Mouse (Mus musculus) thymus, adult 18-20 months (tissue): ENCODE results near the gene Cfap46.
A peak's percentile ranks its signal among the peaks of the same experiment; 100 is the strongest.

Experiments
- DNase-seq, 2 experiments: peaks; one replicate each; pipeline ENCODE4 v3.0.0; 2022; ENCODE audit warnings: mixed read lengths in 2 of 2

The Cfap46 gene

GRCm38 (mm10) chr7:139683706-139684552, at the start of gene Cfap46:
Cfap46 (minus strand) TSS chr7:139683817.
- peak; percentile 57 to 58 for DNase-seq

GRCm38 (mm10) chr7:139731276-139731696, 47.7 kb upstream of the Cfap46 start:
- no peak for DNase-seq

- no peak for DNase-seq
Measured at GRCm38 (mm10) chr7:139727072-139727471, 43.5 kb upstream of the Cfap46 start.

GRCm38 (mm10) chr7:139725641-139726040, 42.0 kb upstream of the Cfap46 start:
- DNase-seq: no peak

GRCm38 (mm10) chr7:139723986-139724385, 40.4 kb upstream of the Cfap46 start:
- no peak for DNase-seq

- no peak for DNase-seq
Measured at GRCm38 (mm10) chr7:139721196-139721595, 37.6 kb upstream of the Cfap46 start.

- no peak for DNase-seq
Measured at GRCm38 (mm10) chr7:139717781-139718180, 34.2 kb upstream of the Cfap46 start.

- DNase-seq: no peak
Measured at GRCm38 (mm10) chr7:139711821-139712220, 28.2 kb upstream of the Cfap46 start.

- DNase-seq: no peak
Measured at GRCm38 (mm10) chr7:139706411-139707120, 22.9 kb upstream of the Cfap46 start.

- DNase-seq: no peak
Measured at GRCm38 (mm10) chr7:139705781-139706180, 22.2 kb upstream of the Cfap46 start.

- DNase-seq: no peak
Measured at GRCm38 (mm10) chr7:139705081-139705480, 21.5 kb upstream of the Cfap46 start.

GRCm38 (mm10) chr7:139703826-139704199, 20.2 kb upstream of the Cfap46 start:
- DNase-seq: no peak

- DNase-seq: no peak
Measured at GRCm38 (mm10) chr7:139703146-139703825, 19.7 kb upstream of the Cfap46 start.

GRCm38 (mm10) chr7:139701651-139702301, 18.2 kb upstream of the Cfap46 start:
- DNase-seq: no peak

- no peak for DNase-seq
Measured at GRCm38 (mm10) chr7:139692641-139693294, 9.2 kb upstream of the Cfap46 start.

- DNase-seq: no peak
Measured at GRCm38 (mm10) chr7:139692211-139692610, 8.6 kb upstream of the Cfap46 start.

- DNase-seq: no peak
Measured at GRCm38 (mm10) chr7:139685336-139685735, 1.7 kb upstream of the Cfap46 start.

GRCm38 (mm10) chr7:139684553-139684929, 924 bp upstream of the Cfap46 start:
- DNase-seq: peak; percentile 80 to 83

GRCm38 (mm10) chr7:139681921-139682598, 1.6 kb downstream of the Cfap46 start:
- DNase-seq: no peak

GRCm38 (mm10) chr7:139676433-139676832, 7.2 kb downstream of the Cfap46 start:
- no peak for DNase-seq

GRCm38 (mm10) chr7:139666871-139667270, 16.7 kb downstream of the Cfap46 start:
- no peak for DNase-seq

GRCm38 (mm10) chr7:139663318-139663717, 20.3 kb downstream of the Cfap46 start:
- no peak for DNase-seq
